Mouse (Mus musculus) cerebellum, postnatal 36 days (tissue): ENCODE data around the gene F2rl2.
A peak's percentile ranks its signal among the peaks of the same experiment; 100 is the strongest.

Experiments used
- DNase-seq, 2 experiments: peaks; one replicate each; pipeline ENCODE4 v3.0.0; 2021 to 2022; ENCODE audit warnings: mixed read lengths in 2 of 2

The F2rl2 gene

DNA sequence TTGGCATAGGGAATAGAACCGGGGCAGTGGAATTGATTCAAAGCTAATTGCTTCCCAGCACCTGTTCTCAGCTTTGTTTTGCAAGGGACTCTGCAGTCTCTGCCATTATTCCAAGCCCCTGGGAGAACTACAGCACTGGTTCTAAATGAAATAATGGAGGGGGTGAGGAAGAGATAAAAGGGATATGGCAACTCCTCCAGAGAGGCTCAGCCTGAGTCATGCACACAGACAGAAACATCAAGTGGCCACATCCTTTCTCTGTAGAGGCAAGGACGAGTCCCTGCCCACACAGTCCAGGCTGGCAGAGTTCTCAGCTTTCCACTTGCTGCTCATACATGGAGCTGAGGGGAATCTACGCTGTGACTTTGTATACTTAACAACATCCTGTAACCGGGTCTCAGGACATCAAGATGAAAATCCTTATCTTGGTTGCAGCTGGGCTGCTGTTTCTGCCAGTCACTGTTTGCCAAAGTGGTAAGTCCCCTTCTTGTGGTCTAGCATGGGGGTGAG is at the start of gene F2rl2:
Gene F2rl2, plus strand, starts transcription at position 200 of the 510 bp plus-strand sequence.
- DNase-seq = no peak

- no peak for DNase-seq
These were observed 49.4 kb upstream of the F2rl2 start for GRCm38 (mm10) chr13:95647248-95647647.

- no peak for DNase-seq
These were observed 46.7 kb upstream of the F2rl2 start for GRCm38 (mm10) chr13:95649941-95650340.

GRCm38 (mm10) chr13:95651870-95652668 is 44.6 kb upstream of the F2rl2 start:
- DNase-seq = no peak

DNA sequence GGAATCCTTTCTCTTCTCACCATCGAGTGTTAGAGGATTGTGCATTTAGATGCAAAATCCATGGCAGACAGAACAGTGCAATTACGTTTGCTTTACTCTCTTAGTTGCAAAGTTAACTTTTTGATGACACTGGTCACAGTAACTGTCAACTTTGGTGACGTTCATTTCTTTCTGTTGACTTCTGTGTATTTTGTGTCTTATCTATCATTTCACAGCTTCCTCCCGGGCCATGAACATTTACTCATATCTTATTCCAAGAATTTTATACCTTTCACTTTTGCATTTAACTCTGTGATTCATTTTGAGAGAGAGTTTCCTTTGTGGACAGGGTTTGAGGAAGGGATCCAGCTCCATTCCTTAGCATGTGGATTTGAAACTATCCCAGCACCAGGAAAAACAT is 43.0 kb upstream of the F2rl2 start:
- DNase-seq = no peak

DNA sequence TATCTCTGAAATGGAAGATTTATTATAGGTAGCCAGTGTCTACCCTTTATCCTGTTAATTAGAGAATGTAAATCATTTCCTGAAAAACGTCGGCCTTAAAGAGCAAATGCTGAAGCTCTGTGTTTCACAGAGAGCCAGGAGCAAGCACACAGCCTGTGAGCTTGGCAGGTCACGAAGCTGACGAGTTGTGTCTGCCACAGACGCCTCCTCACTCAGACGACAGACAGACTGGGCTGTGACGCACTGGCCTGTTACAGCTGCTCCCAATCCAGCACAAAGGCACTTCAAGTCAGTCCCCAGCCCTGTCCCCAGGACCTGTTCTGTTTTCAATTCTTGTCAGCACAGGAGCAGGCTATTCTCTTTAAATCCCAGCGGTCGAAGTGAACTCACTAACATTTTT is 41.4 kb upstream of the F2rl2 start:
- DNase-seq = no peak

DNA sequence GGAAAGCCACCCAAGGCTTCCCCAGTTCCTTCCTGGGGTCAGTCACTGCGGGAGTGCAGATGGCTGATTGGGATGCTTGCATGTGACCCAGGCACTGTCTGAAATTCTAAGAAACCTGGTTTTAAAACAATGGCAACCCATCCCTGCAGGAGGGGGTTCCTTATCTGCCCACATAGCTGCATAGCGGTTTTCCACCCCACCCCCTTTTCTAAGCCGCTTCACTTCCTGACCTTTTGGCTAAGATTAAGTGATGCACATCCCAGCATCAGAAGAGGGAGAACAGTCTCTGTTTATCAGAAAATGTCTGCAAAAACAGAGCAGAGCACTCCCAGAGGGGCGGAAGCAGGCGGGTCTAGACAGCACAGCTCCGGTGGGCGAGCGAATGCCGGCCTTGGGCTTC is 39.5 kb upstream of the F2rl2 start:
- no peak for DNase-seq

GRCm38 (mm10) chr13:95659432-95659831 is 37.2 kb upstream of the F2rl2 start:
- no peak for DNase-seq

- no peak for DNase-seq
These were observed 32.8 kb upstream of the F2rl2 start for GRCm38 (mm10) chr13:95663834-95664233.

- no peak for DNase-seq
These were observed 30.9 kb upstream of the F2rl2 start for GRCm38 (mm10) chr13:95665644-95666356.

DNA sequence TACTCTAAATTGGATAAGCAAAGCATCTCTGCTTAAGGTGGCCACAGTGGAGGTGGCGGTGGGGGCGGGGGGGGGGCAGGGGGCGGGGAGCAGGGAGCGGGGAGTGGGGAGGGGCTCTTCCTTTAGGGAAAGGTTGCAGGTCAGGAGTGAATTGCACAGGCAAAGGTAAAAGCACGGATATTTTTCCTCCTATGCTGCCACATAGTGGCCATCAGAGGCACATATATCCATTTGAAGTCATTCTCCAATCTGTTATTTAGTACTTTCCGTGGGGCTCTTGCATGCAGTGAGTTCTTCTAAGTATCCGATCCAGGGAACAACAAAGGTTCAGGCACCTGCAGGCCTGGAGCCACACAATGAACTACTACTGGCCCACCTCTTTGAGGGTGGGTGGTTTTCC is 29.4 kb upstream of the F2rl2 start:
- DNase-seq = peak in 1 of 2 experiments; percentile 8

GRCm38 (mm10) chr13:95670534-95670933 is 26.1 kb upstream of the F2rl2 start:
- no peak for DNase-seq

DNA sequence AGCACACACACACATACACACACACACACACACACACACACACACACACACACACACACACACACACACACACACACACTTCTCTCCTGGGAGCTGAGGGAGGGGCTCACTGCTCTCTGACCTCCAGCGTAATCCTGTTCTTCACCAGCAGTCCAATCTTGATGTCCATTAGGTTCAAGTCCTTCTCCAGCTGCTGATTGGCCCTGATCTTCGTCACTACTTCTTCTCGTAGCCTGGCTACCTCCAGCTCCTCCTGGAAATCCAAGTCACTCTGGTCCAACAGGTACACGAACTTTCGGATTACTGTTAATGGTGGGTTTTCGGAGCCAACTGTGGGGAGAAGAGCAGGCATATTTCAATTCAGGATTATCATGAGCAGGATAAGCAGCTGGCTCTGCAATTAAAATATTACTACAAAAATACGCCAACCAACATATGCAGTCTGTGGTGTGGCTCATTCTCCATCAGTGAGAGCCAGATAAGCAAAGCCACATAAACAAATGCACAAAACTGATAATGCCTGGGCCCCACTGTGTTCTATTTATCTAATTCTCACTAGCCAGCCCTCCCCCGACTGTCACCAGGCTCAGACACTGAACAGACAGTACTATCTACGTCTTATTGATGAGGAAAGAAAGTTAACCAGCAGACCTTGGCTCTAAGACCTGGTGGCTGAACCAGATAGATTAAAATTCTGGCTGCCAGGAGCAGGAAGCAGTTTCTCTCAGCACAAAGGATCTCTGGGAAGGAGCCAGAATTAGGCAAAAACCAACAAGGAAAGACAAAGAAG is 25.4 kb upstream of the F2rl2 start:
- DNase-seq = no peak

- no peak for DNase-seq
These were observed 24.3 kb upstream of the F2rl2 start for GRCm38 (mm10) chr13:95672372-95672771.

- no peak for DNase-seq
These were observed 17.6 kb upstream of the F2rl2 start for GRCm38 (mm10) chr13:95679078-95679477.

- DNase-seq = no peak
These were observed 17.1 kb upstream of the F2rl2 start for GRCm38 (mm10) chr13:95679491-95679941.

DNA sequence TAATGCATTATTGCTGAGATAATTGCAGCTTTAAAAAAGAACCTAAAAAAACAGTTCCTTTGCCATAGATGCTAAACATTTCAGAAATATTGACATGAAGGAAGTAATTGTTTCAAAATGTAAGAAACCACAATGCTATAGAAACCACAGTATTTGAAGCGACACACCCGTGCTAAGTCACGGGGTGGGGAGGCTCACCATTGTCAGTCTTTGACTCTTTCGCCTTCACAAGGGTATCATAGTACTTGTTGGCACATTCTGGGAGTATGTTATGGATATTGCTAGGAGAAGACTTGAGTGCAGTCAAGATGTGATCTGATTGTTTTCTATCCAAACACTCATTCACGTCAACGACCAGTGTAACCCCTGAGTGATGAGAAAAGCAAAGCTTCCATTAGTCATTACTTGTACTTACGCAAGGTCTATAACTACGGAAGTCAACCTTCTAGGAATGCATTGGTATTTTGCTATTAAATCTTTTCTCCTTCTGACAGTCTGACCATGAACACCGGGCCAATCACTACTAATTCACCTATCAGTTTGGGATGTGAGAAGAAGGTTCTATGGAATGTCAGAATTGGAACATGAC is 11.9 kb upstream of the F2rl2 start:
- DNase-seq = no peak

DNA sequence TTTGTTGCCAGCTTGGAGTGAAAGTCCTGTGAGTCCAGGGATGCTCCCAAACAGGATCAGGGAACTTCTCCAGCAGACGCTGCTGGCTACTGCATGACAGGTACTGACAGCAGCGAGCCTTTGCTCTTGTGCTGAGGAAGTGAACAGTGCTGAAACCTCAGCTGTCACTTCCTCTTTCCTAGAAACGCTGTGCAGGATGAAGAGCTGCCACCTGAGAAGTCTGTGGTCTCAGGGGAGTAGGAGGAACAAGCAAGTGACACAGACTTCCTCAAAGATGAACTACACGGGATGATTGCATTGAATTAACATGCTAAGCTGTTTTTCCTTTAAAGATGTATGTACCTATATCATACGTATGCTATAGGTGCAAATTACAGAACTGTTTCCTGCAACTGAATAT is 10.9 kb upstream of the F2rl2 start:
- no peak for DNase-seq

GRCm38 (mm10) chr13:95688576-95688975 is 8.1 kb upstream of the F2rl2 start:
- DNase-seq = no peak

DNA sequence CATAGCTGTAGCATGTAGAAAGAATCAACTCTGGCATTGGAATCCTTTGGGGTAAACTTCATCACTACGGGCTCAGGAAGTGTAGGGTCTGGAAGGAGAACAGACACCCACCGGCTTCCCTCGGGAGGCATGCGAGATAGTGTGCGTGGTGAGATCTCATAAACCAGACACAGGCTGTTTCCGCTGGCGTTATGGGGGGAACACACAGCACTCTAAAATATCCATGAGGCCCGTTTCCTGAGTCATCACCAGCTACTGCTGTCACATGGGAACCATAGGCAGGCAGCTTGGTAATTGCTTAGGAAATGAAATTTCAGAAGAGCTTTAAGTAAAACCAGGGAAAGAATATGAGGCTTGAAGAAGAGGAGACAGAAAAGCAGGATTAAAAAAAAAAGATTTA is 4.5 kb upstream of the F2rl2 start:
- no peak for DNase-seq

GRCm38 (mm10) chr13:95696120-95696653 is 466 bp upstream of the F2rl2 start:
- DNase-seq = no peak

GRCm38 (mm10) chr13:95697874-95698273 is 1.2 kb downstream of the F2rl2 start:
- no peak for DNase-seq
